Mouse (Mus musculus) megakaryocyte, embryonic 14.5 days (primary cell): ENCODE data around the gene Ankrd6.

Source experiments
- FLI1 ChIP-seq: IDR thresholded peaks from 2 replicates; pipeline ENCODE4 v1.6.1; 2012; ENCODE audit warnings: low read length, inconsistent platforms, mixed read lengths
- GATA1 ChIP-seq: IDR thresholded peaks from 3 replicates; pipeline ENCODE4 v1.6.1; 2012; ENCODE audit warnings: mixed read lengths, low read length, inconsistent platforms, borderline replicate concordance

DNA sequence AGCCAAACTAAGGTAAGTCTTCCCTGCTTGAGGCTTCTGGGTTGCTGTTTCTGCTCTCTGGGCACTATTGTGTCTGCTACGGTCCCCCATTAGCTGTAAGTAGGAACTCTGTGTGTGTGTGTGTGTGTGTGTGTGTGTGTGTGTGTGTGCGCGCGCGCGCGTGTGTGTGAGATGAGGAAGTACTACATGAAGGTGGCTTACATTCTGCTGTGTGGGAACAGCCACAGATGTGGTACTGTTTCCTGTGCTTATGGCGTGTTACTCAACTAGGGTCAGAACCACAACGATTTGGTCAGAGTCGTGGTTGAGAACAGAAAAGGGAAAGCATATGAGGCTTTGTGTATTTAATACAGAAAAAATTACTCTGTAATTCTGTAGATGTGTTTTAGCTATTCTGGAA lies 182.6 kb downstream of the Ankrd6 start:
- no peak for TF ChIP-seq FLI1
- no peak for TF ChIP-seq GATA1
